Mouse (Mus musculus): ENCODE measurements at regions not wholly inside any gene's neighbourhood (a gene's known extent, or its start where the extent isn't known, plus 50 kb on each side); places are given as distances from the start of the nearest gene placed in this dataset.
A peak's percentile ranks its signal among the peaks of the same experiment; 100 is the strongest.

DNA sequence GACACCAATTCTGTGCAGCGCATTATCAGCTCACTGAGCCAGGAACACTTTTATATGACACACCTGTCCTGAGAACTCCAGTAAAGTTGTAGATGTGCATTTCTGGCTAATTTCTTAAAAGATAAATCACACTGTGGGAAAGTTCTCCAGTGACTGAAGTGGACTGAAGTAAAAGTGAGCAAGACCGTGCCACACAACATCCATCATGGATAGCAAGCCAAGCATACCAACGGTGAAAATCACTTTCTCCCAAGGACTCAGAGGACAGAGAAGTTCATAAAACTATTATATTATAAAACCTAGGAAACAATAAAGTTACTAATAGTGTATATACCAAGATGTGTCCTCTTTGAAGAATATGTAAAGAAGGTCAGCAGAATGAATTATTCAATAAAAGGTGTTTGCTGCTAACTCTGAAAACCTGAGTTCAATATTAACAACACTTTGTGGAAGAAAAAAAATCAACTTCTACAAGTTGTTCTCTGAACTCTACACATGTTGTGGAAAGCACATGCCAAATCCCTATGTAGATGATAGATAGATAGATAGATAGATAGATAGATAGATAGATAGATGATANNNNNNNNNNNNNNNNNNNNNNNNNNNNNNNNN, 298.2 kb upstream of the Igbp1b start:
- no peak for DNase-seq (ENCODE audit: low read depth, low spot score)

DNA sequence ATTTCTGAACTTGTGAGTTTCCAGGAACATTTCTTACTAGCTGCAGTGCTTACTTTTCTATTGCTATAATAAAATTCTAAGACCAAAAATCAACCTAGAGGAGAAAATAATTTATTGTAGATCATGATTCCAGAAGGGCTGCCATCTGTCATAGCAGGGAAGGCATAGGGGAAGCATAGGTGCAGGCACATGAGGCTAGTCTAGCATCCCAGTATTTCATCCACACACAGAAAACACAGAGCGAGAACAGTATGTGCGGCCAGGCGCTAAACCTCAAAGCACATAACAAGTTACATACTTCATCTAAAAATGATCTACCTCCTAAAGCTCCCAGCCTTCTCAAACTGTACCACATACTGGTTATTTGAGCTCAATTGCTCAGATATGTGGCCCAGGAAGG, 292.5 kb upstream of the Igbp1b start:
- no peak for DNase-seq (ENCODE audit: low read depth, low spot score)

DNA sequence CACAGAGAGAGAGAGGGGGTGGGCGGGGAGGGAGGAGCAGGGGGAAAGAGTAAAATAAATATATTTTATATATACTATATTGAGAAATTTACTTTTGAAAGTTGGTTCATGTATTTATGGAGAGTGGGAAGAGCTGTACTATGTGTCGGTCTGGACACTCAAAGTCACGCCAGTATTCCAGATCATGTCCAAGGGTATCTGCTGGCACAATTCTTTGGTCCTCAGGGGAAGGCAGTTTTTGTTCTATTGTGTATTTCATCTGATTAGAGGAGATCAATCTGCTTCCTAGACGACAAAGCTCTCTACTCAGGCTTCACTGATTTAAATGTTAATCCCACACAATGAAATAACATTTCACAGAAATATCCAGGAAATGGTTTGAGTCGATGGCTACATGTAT, 288.3 kb upstream of the Igbp1b start:
- DNase-seq (ENCODE audit: low read depth, low spot score) = no peak

DNA sequence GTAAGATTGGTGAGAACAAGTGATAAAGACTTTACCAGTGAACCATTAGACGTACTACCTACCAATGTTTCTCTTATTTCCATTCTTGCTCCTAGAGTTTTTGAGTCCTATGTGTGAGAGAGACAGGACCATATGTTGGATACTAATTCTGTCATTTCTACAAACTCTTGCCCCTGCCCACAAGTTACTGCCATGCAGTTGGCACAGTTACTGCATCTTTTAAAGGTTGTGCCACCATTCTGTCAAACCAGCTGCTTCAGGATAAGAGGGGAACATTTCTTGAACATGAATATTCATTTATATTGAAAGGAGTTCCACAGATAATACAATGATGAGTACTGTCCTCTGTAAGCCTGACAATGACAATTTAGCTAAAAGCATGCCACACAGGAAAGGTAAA, 287.1 kb upstream of the Igbp1b start:
- no peak for DNase-seq (ENCODE audit: low read depth, low spot score)

DNA sequence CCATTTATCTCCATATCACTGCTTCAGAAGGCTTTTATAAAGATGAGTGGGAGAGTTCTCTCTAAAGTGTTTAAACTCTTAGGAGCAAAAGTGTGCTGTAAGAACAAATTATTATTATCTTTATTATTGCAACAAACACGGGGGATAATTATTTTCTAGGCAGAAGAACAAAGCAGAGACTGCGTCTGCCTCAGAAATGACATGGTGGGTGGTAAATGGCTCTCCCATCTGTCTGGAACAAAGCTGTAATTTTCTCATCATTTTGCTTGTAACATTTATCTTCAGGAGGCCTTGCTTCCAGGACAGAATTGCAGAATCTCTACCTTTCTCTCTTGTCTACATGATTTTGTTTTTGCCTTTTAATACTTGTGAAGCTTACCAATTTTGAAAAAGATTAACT, 261.8 kb upstream of the Igbp1b start:
- no peak for DNase-seq (ENCODE audit: low read depth, low spot score)

DNA sequence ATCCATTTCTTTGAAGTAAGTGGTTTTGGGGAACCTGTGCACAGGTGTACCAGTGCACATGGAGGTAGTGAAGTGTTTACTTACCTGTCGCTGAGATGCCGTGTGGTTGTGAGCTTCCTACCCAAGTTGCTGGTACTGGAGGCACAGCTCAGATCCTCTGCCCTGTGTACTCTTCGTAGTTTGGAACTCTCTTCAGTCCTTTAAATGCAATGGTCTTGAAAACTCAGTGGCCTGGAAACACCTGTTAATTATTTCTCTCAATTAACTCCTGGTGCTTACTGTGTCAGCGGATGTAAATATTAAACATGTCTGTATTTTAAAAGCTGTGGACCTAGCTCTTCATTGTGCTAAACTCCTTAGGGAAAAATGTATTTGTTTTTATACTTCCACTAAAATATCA, 261.2 kb upstream of the Igbp1b start:
- DNase-seq (ENCODE audit: low read depth, low spot score) = no peak

DNA sequence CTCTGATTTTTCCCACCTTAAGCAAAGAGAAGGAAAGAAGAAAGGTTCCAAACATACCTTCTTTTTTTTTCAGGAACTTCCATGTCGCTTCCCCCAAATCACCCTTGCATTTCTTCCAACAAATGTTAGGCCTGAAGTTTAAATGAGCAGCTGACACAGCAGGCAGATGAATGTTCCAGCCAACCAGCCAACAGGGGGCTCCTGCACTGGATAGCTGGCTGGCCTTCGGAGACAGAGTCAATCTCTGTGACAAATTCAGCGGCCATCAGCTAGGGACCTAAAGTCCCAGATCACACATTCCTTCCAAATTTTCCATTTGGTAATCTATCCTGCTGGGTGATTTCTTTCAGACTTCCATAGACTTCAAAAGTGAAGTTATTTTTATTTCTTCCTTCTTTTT, 256.6 kb upstream of the Igbp1b start:
- no peak for DNase-seq (ENCODE audit: low read depth, low spot score)

DNA sequence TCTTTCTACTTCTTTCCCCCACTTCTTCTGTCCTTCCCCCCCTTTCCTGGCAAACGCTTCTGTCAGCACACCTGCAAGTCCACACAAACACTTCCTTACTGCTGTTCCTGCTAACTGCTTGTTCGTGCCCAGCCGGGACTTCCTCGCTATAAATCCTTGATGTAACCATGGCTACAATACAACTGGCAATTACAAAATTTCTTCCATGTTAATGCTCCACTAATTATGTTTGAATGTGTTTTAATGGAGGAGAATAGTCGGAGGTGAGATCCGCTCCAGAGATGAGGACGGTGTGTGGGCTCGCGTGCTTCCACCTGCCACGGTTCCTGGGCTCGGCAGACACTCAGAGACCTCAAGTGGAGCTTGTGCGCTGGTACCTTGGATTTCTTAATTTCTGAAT, 215.3 kb upstream of the Igbp1b start:
- DNase-seq (ENCODE audit: low read depth, low spot score) = no peak

DNA sequence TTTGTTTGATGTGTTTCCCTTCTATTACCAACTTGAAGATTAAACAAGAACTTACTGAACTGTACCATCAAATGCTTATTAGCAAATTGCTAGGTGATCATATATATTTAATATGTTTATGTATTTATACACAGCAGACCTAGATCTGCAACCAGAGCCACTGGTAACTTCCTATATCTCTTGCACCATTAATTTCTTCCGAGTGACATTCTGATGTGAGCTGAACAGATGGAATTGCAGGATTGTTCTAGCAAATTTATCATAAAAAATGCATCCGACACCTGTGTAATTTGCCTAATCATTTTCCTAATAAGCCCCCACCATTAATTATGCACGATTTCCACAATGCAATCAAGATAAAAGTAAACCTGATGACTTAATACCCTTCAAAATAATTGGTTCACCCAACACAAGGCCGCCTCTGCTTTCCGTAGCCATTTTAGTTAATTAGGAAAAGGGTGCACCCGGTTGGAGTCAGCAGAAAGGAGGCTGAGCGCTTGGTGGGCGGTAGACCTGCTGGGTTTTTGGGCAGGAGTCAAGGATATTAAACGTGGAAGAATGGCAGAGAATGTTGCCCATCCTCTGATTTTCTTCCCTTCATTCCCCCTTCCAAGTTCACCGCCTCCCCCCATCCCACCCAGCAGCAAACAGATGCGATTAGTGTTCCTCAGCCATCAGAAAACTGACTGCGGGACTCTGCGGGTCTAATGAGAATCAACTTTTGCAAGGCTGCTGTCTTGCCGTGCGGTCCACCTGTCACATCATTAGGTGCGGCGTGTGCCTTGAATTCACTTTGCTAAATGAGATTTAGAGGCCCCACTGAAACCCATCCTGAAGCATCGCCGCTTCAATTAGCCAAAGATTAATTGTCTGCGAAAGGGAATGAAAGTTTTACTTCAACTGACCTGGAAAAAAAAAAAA, 214.4 kb upstream of the Igbp1b start:
- DNase-seq (ENCODE audit: low read depth, low spot score) = no peak

DNA sequence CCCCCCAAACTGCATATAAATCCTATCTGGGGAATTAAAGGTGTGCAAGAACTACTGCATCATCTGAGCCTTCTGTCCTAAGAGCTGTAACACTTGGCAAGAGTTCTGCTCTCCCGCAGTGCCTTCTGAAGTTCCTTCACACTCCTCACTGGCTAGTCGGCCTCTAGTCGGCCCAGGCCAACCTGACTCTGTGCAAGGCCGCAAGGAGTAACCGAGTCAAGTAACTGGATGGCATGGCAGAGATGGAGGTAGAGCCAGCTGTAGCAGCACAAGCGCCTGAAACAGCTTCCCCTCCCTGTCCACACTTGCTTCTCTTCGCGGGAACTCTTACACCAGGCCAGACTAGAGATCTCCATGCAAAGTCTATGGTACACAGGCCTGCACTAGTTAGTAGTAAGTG, 179.7 kb upstream of the Igbp1b start:
- DNase-seq (ENCODE audit: low read depth, low spot score) = no peak

DNA sequence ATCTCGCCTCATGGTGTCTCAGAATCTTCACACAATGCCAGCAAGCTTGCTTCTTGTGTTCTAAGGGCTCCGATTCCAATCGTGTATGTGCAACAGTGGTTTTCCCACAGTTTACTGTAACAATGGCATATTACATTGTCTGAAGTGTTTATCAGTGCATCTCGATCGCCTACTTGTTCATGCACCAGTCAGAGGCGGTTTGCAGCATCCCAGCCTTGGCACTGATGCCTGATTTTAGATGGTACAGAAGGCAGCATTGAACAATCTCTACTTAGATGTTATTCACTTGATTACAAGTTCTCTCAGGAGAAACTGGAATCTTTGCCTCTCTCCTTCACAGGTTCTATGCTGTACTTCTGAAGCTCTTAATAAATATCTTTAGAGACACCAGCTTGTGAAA, 176.5 kb upstream of the Igbp1b start:
- no peak for DNase-seq (ENCODE audit: low read depth, low spot score)

DNA sequence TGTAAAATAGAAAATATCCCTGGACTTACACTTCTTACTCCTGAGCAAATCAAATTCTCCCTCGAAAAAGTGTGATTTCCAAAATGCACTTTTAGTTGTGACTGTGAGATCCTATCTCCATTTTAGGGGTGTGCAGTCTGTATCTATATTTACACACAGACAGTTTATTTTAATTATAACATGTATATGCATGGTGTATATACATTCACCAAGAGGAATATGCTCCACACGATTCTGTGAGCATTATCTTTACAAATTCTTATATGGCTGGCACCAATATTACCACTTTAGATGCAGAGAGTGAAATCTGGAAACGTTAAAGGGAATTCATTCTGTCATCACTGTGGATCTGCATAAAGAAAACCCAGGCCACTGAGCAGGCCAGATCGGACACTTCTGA, 143.5 kb upstream of the Igbp1b start:
- DNase-seq (ENCODE audit: low read depth, low spot score) = no peak

DNA sequence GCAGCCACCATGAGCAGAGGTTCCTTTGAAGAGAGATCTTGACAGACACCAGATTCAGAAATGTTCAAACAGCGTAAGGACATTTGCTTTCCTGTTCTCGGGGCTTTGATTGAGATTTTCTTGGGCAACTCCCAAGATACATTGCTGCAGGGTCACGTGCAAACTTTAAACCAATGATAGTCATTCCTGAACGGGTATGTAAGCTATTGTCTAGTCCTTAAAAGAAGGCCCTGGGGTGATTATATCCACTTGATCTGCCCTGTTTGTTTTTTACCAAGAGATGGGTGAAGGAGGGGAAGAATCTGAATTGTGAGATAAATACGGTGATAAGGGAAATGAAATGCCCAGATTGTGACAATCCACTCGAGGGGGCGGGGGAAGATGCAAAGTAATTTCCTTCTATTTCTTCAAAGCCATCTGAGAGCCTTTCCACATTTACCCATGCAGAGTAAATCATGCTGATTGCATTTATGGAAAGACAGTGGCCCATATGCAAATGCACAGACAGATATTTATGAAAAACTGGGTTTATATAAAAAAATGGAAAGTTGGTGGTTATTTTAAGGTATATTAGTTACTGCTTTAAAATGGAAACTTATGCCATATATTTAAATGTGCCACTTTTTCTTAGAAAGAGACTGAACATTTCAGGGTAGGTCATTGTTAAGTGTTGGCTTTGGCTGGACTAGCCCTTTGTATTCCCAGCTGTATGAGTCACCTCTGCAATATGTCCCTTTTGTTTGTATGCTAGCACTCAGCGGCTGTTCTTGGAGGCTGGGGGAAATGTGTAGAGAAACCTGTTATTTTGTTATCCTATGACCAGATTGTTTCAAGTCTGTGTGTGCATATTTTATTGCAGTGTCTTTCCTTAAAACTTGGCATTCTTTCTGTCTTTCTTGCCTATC, 142.7 kb upstream of the Igbp1b start:
- DNase-seq (ENCODE audit: low read depth, low spot score) = no peak

DNA sequence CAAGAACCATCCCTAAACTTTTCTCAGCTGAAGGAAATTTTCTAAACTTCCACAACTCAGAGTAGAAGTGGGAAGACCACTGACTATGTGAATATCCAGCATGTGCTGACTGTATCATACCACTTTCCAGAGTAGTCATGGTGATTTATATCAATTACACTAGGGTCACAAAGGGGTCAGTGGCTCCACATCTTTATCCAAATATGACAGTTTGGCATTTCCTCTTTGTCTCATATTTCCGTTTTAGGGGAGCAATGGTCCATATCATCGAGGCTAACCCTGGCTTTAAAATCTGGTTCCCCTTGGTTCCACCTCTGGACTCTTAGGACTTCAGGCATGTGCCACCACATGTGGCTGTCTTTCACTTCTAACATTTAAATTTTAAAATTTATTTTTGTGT, 136.4 kb upstream of the Igbp1b start:
- peak; percentile 63 for DNase-seq (ENCODE audit: low read depth, low spot score)

DNA sequence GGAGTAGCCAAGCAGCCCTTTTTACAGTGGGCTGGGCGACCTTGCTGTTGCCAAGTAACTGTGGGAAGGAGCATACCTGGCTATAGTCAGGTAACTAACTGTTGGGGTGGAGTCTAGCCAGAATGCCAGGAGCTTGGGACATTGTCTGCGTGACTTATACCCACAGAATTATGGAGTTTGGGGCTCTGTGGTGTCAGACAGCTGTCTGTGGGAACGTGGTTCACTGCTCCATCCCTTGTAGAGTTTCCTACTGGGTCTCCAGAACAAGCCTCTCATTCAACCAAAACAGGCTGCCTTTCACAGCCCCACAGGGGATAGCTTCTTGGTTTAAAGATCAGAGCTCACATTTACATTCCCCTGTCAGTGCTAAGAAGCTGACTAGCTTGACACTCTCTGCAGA, 134.5 kb upstream of the Igbp1b start:
- no peak for DNase-seq (ENCODE audit: low read depth, low spot score)

DNA sequence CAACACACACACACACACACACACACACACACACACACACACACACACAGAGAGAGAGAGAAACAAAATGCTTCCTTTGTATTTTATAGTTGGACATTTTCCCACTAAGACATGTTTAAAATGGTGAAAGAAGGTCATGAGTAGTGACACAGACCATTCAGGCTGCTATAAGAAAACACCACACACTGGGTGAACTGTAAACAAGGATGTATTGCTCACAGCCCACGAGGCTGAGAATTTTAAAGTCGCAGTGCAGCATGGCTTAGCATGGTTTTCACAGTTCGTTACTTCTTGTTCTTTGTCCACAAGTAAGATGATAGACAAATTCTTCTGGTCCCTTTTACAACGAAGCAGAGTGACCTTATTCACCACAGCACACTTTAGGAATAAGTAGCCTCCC, 124.6 kb upstream of the Igbp1b start:
- DNase-seq (ENCODE audit: low read depth, low spot score) = no peak

DNA sequence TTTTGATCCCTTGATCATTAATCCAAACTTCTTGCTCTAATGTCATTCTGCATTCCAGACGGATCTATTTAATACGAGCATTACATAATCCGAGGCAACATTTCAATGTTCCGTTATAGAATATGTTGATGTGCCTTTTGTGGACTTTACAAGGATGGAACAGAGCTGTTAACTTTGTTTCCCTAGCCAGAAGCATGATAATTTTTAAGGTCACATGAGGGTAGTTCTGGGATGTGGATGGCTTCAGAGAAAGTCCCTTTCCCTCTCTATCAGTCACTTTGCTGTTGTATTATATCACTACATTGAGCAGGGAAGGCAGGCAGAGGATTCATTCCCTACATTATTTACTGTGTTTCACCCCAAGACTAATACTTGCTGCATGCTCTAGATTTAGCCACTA, 124.1 kb upstream of the Igbp1b start:
- DNase-seq (ENCODE audit: low read depth, low spot score) = no peak

DNA sequence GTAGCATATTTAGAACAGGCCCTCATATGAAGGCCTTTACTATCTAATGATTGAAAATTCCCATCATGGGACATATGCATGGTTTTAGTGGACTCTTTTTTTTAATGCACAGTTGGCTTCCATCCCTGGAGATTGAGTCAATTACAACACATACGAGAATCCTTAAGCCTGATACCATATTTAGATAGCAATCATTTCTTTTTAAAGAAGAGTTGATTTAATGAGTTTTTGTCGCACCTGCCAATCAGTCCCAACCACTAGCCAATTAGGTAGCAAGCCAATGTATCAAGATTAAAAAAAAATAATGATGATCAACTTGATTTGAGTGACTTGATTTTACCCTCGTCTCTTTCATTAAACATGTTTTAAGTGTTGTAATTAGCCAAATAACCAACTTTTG, 103.6 kb upstream of the Igbp1b start:
- DNase-seq (ENCODE audit: low read depth, low spot score) = no peak

DNA sequence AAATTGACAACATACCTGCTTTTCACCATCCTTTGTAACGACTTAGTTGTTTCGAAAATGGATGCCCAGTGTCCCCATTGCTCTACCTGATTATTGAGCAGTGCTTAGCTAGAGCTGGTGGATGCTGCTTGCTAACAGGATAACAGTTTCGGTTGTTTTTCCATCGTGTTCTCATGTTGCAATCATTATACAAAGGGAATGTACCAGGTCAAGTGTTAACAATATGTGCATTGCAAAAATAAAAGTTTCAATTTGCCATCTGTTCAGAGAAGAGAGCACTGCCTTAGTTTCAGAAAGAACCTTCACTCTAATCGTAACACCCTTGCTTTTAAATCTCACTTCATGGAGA, 96.6 kb upstream of the Igbp1b start:
- no peak for DNase-seq (ENCODE audit: low read depth, low spot score)

DNA sequence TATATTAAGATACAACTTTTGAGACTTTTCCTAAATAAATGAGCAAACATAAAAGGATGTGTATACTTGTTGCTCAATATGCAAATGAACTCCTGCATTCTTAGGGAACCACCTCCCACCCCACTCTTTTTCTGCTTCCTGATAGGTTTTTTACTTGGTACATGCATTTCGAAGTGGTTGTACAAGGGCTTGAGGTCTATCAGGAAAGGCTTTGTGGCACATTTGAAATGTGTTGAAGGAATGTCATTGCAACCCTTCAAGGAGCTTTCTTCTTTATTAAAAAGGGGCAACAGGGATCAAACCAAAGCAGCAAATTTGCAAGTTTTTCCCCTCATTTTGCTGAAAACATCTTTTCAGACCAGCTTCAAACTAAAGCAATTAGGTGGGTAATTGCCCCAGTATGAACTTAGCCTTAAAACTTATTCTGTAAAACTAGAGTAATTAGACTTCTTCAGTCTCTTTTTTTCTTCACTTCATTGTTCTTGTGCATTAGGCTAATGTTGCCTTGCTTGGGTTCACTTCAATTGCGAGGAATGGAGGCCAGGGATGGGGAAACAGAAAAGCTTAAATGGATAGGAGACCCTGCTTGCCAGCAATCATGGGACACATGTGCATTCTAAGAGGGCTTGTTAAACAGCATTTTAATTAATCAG, 96.1 kb upstream of the Igbp1b start:
- DNase-seq (ENCODE audit: low read depth, low spot score) = no peak

DNA sequence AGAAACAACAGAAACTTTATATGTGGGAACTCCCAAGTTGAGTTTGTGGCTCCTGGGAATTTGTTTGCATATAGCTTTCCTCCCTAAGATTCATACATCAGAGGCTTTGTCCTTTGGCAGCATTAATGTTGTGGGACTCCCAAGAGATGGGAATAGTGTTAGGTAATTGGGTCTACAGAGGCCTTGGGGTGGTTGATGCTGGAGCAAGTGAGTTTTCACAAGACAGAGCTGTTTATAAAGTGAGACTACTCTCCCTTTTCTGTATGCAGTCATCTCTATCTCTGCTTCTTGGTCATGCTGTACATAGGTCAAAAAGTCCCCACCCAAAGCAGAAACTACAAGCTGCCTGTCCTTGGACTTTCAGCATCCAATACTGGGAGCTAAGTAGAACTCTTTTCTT, 59.4 kb upstream of the Igbp1b start:
- no peak for DNase-seq (ENCODE audit: low read depth, low spot score)

Measured in mesoderm, embryonic 11.5 days (tissue).